Mouse (Mus musculus): ENCODE measurements at regions not wholly inside any gene's neighbourhood (a gene's known extent, or its start where the extent isn't known, plus 50 kb on each side); places are given as distances from the start of the nearest gene placed in this dataset.

DNA sequence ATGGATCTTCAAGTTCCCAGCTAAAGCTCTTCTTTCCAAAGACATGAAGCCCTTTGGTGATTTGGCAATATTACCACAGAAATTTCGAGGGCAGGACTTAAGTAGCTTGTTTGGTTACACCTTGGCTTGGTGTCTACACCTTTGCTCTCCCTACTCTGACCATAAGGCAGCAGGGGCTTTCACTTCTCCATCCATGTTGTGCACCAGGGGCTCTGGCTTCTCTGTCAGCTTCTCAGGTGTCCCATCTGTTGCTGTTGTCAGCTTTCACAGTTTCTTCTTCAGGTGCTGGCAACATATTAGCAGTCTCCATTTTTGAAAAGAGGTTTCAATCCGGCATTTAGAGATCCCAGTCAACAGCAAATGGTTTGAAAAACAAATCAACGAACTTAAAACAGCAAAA, 58.1 kb upstream of the Igsf9b start:
- TF ChIP-seq CTCF (IDR thresholded peaks at IDR 0.05) (no peak), EP300 (IDR thresholded peaks at IDR 0.05) (no peak)
